Mouse (Mus musculus): ENCODE data around the gene Cited4. TPM values are rescaled to one million over a fixed set of nuclear protein-coding genes. Genes with fewer than 3 reads are reported as not detected.
A peak's percentile ranks its signal among the peaks of the same experiment; 100 is the strongest.

Gene Cited4
- total RNA-seq (2021) = 8.7 and 10.5 TPM in 2 replicates
- long read RNA-seq, experiment 1, transcript Cited4-201 (1 exons, 1,249 nt) = major isoform, 80 of 80 reads
- long read RNA-seq, experiment 1, partial matches to known transcripts = 0 of 80 reads
- long read RNA-seq, experiment 1, other reads (novel, unspliced or antisense) = 0 of 80 reads
- long read RNA-seq, experiment 2, transcript Cited4-201 (1 exons, 1,249 nt) = major isoform, 24 of 24 reads
- long read RNA-seq, experiment 2, partial matches to known transcripts = 0 of 24 reads
- long read RNA-seq, experiment 2, other reads (novel, unspliced or antisense) = 0 of 24 reads

DNA sequence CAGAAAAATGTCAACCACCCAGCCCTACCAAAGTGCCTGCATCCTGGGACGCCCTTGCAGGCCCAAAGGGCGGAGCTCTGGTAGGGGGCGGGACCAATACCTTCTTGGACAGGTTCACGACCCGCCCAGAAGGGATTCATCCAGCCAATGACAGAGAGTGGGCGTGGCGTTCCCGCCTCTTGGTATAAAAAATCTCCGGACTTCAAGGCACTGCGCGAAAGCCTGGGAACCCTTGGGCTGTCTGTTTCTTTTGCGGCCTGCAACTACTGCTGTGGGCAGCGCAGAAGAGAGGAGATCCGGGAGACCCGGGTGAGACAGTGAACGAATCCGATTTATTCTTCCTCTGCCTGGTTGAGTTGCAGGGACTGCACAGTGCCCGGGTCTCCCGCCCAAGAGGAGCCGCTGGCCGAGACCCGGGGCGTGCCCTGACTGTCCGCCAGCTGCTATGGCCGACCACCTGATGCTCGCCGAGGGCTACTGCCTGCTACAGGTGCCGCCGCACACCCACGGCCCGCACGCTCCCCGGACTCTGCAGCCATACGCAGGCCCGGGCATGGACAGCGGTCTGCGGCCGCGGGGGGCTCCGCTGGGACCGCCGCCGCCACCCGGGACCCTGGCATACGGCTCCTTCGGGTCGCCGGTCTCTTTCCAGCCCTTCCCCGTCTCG is at the start of gene Cited4:
TSS of gene Cited4 (plus strand) at position 215 of the 667 bp plus-strand sequence.
- DNase-seq = peak; percentile 94

DNA sequence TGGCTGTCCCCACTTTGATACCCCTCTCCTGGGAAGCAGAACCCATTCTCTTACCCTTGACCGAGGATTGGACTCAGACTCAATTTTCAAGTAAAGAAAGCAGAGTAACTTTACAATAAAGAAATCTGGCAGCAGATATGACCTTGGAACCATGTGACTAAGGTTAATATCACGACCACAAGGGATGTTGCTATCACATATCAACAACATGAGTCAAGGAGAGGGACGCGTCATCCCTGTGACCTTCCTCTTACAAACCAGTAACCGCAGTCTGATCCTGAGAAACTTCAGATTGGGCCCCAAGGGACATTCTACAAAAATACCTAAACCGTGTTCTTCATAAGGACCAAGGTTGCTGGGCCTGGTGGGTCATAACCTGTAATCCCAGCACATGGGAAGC is 38.6 kb upstream of the Cited4 start:
- DNase-seq = peak; percentile 67

DNA sequence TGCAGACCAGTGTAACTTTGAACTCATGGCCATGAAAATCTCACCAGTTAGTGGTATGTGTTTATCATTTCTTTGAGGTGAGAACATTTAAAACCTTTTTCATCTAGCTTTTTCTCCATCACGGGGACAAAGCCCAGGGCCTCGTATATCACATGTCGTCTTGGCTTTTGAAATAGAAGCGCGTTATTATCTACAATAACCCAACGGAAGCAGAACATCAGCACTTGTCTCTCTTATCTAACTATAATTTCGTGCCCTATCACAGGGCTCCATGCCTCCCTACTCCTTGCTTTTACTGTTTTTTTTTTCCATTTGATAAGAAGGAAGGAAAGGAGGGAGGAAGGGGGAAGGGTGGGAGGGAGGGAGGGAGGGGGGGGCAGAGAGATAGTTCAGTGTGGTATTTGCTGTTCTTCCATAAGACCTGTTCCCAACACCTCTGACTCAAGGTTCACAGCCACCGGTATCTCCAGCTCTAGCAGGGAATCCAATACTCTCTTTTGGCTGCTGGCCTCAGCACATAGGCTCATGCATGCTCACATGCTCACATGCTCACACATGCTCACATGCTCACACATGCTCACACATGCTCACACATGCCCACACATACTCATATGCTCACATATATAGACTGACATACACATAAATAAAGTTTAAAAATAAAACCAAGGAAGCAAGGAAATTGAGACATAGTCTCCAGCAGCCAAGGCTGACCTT is 36.0 kb upstream of the Cited4 start:
- DNase-seq = no peak

DNA sequence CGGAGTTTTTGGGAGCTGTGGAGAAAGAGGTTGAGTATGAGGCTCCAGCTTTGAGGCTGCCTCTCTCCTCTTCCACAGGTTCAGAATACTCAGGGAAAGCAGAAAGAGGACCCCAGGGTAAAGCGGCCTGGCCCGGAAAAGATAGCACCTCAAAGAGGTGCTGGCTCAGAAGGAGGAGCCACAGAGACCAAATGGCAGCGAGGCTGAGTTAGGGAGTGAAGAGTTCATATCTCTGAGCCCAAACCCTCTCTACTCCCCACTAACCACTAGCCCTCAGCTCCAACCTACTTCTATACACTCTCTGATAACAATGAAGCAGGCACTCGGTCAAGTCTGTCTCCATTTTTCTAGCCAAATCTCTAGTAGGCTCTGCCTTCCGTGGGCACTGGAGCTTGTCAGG is 34.5 kb upstream of the Cited4 start:
- DNase-seq = no peak

DNA sequence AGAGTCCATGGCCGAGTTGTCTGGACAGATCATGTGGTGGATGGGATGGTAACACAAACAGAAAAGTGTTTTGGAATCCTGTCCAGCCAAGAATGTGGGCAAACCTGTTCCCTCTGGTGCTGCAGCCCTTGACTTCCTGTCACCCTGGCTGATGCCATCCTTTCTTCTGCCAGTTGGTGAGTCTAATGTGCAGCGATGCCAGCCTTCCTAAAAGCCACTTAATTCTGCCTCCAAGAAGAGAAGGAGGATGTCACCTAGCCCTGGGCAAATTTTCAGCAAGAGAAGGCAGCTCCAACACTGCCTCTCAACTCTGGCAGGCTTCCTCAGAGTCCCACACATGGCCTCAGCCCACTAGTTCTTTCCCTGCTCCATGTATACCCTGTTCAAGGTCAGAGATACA is 31.0 kb upstream of the Cited4 start:
- no peak for DNase-seq

DNA sequence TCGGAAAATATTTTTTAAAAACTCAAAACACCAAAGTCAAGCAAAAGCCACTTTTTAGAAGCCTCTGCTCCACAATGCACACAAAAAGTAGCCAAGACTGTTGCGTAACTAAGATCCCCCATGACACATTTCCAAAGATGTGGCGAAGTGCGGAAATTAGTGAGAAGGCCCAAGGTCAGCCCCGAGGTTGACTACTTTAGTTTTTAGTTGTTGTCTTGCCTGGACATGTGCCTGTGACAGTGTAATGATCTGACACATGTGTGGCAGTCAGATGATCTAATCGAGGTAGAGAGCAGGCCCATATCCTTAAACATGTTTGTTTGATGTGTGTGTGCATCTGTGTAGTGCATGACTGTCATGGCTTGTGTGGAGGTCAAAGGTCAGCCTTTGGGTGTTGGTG is 24.4 kb upstream of the Cited4 start:
- peak; percentile 39 for DNase-seq

DNA sequence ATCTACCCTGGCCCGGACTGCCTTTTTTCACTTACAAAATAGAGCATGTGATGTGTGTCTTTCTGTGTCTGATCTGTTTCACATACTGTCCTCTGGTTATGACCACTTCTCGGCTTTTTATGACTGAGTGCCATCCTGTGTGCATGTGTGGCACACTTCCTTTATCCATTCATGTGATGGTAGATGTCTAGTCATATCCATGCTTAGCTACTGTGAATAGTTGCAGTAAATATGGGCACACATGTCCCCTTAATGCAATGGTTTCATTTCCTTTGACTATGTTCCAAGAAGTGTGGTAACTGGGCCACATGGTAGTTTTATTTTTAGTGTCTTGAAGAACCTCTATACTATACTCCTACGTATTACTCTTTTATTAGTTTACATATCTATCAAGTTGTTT is 22.5 kb upstream of the Cited4 start:
- no peak for DNase-seq

DNA sequence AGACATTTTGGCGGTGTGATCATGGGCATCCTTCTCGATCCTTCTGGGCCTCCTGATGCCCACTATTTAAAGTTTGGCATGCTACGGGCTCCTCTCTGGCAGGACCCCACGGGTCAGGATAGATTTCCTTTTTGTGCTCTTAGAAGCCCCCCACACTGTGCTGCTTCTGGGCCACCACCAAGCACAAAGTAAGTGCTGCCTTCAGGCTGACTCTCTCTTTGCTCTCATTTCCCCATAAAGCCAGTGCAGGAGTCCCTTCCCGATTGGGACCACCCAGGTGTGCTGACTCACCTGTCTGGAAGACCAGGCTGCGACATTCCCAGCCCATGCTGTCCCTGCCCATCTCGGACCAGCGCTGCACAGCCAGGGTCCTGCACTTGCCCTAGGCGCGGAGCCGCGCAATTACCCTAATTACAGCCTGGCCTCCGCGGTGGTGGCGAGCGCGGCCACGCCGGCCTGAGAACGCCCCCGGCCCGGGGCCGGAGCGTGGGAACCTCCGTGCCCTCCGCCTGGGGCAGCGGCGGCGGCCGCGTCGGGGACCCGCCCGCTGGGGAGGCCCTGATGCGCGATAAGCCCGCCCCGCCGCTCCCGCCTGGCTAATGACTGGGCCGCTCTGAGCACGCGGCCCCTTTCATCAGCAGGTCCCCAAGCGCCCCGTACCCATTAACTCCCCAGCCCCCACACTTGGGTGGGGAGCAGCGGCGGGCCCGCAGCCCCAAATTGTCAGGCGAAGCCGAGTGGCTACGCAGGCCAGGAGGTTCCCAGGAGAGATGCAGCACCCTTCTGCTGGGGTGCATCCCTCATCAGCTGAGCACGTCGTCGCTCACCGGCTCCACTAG is 16.8 kb upstream of the Cited4 start:
- peak; percentile 31 for DNase-seq

DNA sequence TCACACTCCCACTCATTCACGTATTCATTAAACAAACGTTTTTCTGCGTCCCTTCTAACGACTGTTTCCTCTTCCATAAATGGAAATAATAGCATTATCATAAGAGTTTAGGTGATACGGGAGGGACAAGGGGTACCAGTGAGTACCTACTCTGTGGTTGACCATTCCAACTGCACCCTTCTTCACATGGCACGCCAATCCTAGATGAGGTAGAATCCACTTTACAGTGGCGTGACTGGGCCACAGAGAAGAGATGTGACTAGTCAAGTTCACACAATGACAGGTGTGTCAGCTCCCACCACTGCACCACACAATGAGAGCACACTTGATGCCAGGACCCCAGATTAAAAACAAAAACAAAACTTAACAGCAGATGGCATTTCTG is 16.2 kb upstream of the Cited4 start:
- DNase-seq = no peak

DNA sequence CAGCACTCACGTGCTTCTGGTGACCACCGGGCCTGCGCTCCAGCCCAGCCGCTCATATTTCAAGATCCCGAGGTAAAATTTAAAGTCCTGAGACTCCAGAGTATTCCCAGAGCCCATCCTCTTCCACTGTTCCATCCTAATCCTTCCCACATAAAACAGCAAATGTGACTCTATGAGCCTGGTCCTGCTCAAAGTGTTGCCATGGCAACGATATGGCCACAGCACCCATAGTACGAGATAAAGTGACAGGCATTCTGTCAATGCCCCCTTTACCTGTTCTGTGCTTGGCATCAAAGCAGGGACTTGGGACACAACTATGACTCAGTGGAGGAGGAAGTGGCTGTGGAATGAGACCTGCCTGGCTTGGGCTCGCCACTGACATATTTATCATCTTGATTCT is 10.5 kb upstream of the Cited4 start:
- DNase-seq = no peak

DNA sequence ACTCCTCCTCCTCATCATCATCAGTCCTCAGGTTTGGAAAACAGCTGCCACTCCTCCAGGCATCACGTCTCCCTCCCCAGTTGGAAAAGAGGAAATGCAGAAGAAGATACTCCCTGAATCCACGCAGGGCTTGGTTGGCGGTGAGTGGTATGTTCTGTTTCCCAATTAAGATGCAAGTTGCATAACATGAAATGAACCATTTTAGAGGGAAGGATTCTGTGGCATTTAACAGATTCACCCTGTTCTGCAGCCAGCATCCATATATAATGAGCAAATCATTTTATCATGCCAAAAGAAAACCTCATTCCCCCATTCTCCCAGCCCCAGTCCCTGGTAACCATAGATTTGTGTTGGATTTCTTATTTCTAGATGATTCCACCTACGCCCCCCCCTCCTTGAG is 5.9 kb upstream of the Cited4 start:
- no peak for DNase-seq

DNA sequence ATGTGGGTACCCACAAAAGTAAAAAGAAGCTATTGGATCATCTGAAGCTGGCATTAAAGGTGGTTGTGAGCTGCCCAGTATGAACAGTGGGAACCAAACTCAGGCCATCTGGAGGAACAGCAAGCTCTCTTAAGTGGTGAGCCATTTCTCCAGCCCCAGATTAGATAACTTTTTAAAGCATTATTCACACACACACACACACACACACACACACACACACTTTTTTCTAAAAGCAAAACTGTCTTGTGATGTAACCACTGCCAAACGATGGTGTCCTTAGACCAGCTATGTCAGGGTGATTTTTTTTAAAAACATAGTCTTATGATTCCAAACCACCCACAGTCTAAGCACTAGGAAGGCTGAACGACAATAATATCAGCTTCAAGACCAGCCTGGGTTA is 1.8 kb upstream of the Cited4 start:
- no peak for DNase-seq

DNA sequence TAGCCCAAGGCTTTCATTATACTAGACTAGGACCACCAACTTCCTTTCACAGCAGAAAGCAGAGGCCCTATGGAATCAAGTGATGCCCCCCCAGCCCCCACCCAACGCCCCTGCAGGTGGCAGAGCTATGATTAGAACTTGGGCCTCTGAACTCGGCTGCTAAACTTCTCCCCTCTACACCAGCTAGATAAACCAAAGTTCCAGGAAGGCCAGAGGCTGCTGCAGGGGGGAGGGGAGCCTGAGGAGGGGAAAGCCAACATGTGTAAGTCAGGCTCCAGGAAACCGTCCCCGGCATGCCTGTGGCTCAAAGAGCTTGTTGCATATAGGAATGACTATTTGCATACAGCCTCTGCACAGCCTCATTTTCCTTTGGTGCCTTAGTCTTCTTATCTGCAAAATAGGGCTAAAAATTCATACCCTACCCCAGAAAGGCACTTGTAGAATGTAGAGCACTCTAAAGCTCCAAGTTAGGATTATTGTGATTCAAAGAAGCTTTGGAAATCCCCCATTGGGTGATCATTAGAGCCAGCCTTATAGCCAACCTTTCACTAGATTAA is 1.1 kb upstream of the Cited4 start:
- no peak for DNase-seq

DNA sequence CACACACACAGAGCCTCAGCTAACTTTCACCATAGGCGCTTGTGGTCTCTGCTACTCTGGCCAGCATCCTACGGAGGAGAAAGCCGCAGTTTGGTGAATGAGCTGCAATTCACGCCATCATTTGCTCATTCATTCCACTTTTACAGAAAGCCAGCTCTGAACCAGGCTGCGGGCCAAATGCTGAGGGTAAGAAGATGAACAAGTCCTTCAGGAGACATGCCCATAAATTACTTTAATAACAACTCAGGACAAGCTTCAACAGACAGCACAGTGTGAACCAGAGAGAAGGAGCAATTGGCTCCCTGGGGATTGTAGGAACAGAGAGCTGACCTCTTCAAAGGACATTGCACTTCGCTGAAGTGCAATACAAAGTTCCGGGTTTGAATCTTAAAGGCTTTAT is 590 bp upstream of the Cited4 start:
- peak; percentile 76 for DNase-seq

DNA sequence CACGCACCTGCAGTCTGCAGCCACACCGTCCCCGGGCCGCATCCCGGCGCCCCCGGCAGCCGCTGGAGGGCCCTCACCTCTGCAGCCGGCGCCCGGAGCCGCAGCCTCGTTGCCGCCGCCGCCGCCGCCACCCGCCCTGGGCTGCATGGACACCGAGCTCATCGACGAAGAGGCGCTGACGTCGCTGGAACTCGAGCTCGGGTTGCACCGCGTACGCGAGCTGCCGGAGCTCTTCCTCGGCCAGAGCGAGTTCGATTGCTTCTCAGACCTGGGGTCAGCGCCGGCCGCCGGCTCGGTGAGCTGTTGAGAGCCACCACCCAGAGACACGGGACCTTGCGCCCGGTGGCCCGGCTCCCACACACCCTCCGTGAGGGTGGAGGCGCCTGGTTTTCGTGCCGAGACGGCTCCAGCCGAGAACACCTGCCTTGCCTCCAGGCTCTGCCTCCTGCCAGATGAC is 701 bp downstream of the Cited4 start:
- DNase-seq = peak; percentile 78

DNA sequence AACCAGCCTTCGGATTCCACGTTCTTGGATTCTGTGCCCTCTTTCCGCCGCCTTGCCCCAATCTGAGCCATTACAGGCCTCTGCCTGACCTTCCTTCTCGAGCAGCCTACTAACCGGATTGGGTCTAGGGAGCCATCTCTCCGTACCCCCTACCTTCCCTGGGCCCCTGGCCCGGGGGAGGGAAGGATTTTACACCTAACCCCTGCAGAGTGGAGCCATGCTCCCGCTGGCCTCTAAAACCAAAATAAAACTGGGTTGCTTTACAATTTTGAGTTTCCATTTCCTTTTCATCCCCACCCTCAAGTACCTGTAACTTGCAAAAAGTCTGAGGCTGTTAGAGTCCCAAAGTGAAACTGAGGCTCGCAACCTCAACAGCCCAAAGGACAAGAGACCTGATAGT is 1.2 kb downstream of the Cited4 start:
- DNase-seq = no peak

DNA sequence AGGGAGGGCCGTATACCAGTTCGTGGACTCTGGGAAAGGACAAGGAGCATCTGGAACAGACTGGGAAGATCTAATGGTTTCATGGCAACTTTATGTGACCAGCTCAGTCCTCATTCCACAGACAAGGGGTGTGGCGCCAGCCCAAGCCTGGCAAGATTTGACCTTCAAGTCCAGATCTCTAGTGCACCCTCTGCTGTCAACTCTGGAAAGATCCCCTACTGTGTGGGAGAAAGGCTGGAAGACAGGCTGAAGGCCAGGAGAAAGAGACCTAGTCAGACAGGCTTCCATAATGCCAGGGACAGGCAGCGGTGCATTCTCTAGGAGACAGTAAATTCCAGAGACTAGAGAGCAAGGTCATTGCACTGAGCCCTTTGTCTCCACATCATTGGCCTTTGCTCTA is 2.2 kb downstream of the Cited4 start:
- peak; percentile 41 for DNase-seq

DNA sequence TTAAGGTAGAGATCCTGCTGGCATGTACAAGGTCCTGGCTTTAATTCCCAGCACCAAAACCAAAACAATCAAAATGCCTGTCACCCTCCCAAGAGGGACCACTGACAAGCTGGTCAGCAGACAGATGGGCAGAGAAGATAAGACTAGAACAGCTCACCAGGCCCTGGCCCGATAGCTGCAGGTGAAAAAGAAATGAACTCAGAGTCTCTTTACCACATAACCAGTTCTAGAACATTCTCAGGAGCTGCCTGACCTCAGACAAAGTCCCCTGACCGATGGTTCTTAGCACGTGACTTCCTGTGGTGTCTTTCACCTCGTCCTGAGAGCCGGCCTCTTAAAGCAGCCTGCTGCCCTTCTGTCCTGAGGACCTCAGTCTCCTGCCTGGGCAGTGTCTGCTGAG is 3.2 kb downstream of the Cited4 start:
- no peak for DNase-seq

DNA sequence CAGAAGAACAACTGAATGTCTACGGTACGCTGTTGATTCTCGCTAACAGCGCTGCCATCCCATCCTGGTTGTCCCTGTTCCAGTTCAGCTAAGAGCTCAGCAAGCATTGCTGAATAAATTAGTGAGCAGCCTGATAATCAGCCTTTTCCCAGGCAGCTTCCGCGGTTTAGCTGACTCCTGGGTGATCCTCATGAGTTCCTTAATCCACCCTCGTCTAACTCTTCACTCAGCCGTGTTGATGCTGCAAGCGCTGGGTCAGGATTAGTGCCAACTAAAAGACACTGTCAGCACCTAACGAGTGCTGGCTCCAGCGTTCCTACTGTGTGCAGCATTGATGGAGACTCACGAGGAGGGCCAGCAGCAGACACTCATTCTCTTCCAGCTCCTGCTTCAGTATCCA is 4.7 kb downstream of the Cited4 start:
- DNase-seq = no peak

DNA sequence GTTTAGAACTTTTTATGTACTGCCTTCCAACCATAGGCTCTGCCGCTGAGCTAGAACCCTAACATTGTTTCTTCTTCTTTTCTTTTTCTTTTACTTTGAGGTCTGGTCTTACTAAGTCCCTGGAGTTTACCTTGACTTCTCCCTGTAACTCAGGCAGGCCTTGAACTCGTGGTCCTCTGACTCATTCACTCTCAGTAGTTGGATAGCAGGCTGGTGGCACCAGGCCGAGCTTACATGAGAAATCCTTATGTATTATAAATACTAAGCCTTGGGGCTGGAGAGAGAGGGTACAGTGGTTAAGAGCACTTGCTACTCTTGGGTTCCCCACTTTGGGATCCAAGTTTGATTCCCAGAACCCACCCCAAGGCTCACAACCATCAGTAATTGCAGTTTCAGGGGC is 7.2 kb downstream of the Cited4 start:
- DNase-seq = peak; percentile 66

DNA sequence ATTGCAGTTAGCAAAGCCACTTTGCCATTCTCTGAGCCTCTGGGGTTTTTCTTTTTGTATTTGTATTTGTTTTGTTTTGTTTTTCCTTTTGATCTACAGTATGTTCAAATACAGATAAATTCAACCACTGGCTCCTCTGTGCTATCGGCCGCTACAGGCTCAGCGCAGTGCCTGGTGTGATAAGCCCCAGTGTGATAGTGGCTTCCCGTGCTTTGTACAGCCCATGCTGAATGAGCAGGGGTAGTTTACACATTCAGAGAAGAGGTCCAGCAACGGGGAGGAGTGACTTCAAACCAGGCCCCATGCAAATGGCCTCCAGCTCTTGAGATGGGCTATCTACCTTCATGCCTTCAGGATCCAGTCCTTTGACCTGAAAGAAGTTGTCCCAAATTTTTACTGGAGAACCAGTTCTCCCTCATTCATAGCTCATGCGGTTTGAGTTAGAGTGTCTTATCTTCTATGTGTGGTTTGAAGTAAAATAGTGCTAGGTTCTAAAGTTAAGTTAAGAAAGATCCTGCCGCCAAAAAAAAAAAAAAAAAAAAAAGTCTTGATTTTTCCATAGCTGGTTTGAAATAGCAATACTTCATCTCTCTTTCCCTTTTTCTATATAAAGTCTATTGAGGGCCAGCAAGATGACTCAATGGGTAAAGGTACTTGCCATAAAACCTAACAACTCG is 8.5 kb downstream of the Cited4 start:
- no peak for DNase-seq

DNA sequence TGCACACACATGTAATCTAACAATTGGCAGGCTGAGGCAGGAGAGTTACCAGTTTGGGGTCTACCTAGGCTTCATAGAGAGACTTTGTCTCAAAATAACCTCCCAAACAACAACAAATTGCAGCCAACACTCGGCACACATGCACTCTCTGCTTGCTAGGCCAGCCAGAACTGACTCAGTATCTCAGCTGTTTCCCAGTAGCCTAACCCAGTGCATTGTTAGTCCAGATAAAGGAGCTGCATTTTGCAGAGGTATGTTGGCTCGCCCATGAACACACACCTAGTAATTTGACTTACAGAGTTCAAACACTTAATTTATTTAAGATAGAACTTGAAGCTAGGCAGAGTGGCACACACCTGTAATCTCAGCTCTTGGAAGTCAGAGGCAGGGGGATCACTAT is 9.3 kb downstream of the Cited4 start:
- no peak for DNase-seq
